Mouse (Mus musculus) intestine, embryonic 15.5 days (tissue): ENCODE measurements around the gene Slc3a1. TPM values are rescaled to one million over a fixed set of nuclear protein-coding genes. Genes with fewer than 3 reads are reported as not detected.
A peak's percentile ranks its signal among the peaks of the same experiment; 100 is the strongest.

Source experiments
- ATAC-seq: fragments of 200-750 bp; cut with Nextera tagmentation; 2 replicates; pipeline ENCODE4 v1.8.0; 2017; ENCODE audit warnings: moderate TSS enrichment, moderate library complexity
- H3K27ac ChIP-seq: fragments of 300-500 bp; sonication (generic); 2 replicates; pipeline ENCODE4 v1.5.1; 2015; ENCODE audit warnings: mild to moderate bottlenecking, inconsistent platforms
- H3K27me3 ChIP-seq: fragments of 300-500 bp; sonication (generic); replicated peaks from 2 replicates; pipeline ENCODE4 v1.6.1; 2015; ENCODE audit warnings: inconsistent platforms
- H3K36me3 ChIP-seq: fragments of 300-500 bp; sonication (generic); 2 replicates; pipeline ENCODE4 v1.6.1; 2015; ENCODE audit warnings: inconsistent platforms
- H3K4me1 ChIP-seq: fragments of 300-500 bp; sonication (generic); replicated peaks from 2 replicates; pipeline ENCODE4 v1.6.1; 2015; ENCODE audit warnings: inconsistent platforms
- H3K4me2 ChIP-seq: fragments of 300-500 bp; sonication (generic); replicated peaks from 2 replicates; pipeline ENCODE4 v1.6.1; 2015; ENCODE audit warnings: mild to moderate bottlenecking, inconsistent platforms
- H3K4me3 ChIP-seq: fragments of 300-500 bp; sonication (generic); replicated peaks from 2 replicates; pipeline ENCODE4 v1.5.1; 2015; ENCODE audit warnings: inconsistent platforms
- H3K9ac ChIP-seq: fragments of 300-500 bp; sonication (generic); 2 replicates; pipeline ENCODE4 v1.6.1; 2015; ENCODE audit warnings: inconsistent platforms
- H3K9me3 ChIP-seq: fragments of 300-500 bp; sonication (generic); 2 replicates; pipeline ENCODE4 v1.6.1; 2016; ENCODE audit warnings: inconsistent platforms
- WGBS: fragments of 180-500 bp; shearing (Covaris S2); methylation state at CpG from one replicate; pipeline ENCODE4 v1.1.7; 2015; 5-methylcytosine and 5-hydroxymethylcytosine counted together
- polyA plus RNA-seq: library from polyadenylated mRNA; unstranded; fragments of >200 nt; fragmentation: Nextera tagmentation; extraction: Ambion mirVana; gene quantifications from 2 replicates; pipeline ENCODE4 v1.2.1, GENCODE M21; 2015

The Slc3a1 gene
- polyA plus RNA-seq, 1 experiment from 2014 or later: 25.5 TPM

- peak; percentile 99 for ATAC-seq
- H3K4me2 ChIP-seq: peak within 1 kb of the TSS; percentile 69
- under 1% methylated on average over 63 of the region's 63 CpGs for WGBS
Observed at GRCm38 (mm10) chr17:85090120-85091099, 62.2 kb downstream of the Slc3a1 start, which contains the start of the genes Prepl and Camkmt. TSS of gene Prepl (minus strand) at chr17:85090241. TSS of gene Camkmt (plus strand) at chr17:85090552.

DNA sequence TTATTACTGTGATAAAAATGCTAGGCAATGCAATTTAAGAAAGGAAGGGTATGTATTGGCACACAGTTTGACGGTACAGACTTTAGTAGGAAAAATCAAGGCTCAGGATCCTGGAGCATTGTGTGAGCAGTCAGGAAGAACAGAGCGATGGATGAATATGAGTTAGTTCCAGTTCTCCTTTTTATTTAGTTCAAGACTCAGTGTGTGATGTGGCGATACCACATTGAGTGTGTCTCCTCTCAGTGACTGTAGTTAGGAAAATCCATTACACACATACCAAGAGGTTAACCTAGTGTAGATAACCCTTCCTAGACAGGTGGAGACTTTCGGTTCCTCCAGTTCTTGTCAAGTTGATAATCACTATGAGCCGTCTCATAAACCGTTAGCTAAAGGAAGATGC, 63.6 kb downstream of the Slc3a1 start:
- H3K4me3 ChIP-seq: no peak overlapping the region
- peaks cover 4% of the 10 kb centered on the region; the same call in 1 of the 2 replicates for H3K4me1 ChIP-seq
- no peak overlapping the region for H3K9ac ChIP-seq
- ATAC-seq: no peak
- H3K27me3 ChIP-seq: no peaks in the 10 kb centered on the region
- H3K9me3 ChIP-seq: no peaks in the 10 kb centered on the region
- peak overlapping the region; percentile 69 for H3K4me2 ChIP-seq
- 91% methylated on average over 6 of the region's 6 CpGs for WGBS
- no peak overlapping the region for H3K27ac ChIP-seq
- no peaks in the 10 kb centered on the region for H3K36me3 ChIP-seq

More at GRCm38 (mm10) chr17:85090120-85091099, 62.2 kb downstream of the Slc3a1 start, which contains the start of the genes Prepl and Camkmt:
- H3K9me3 ChIP-seq: no peaks in the 10 kb centered on the region
- H3K9ac ChIP-seq: peak within 1 kb of the TSS; percentile 87
- peak within 1 kb of the TSS; percentile 98 for H3K4me3 ChIP-seq
- peaks cover 4% of the 10 kb centered on the region; the same call in 1 of the 2 replicates for H3K4me1 ChIP-seq
- no peaks in the 10 kb centered on the region for H3K36me3 ChIP-seq
- no peaks in the 10 kb centered on the region for H3K27me3 ChIP-seq
- H3K27ac ChIP-seq: peak within 1 kb of the TSS; percentile 90

DNA sequence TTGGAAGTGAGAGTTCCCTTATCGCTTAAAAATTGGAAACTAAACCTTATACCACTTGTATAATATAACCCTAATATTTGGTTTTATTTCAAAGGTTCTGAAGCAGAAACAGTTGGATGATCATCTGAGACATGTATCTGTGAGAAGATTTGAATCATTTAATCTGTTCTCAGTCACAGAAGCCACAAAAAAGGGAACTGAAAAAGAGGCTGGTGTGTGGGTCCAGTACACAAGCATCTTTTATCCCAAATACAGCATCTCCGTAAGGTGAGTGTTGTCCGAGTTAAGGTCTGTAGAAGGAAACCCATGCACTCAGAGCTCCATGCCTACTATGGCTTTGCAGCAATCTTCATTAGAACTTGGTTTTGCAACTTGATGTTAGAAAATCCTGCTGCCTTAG, 68.2 kb downstream of the Slc3a1 start:
- ATAC-seq: no peak
- H3K4me2 ChIP-seq: no peak overlapping the region
- no peak overlapping the region for H3K27ac ChIP-seq
- no peaks in the 10 kb centered on the region for H3K27me3 ChIP-seq
- WGBS: 95% methylated on average over 3 of the region's 3 CpGs
- peaks cover 10% of the 10 kb centered on the region; the same call in 1 of the 2 replicates for H3K36me3 ChIP-seq
- H3K4me1 ChIP-seq: no peaks in the 10 kb centered on the region
- H3K9ac ChIP-seq: no peak overlapping the region
- H3K4me3 ChIP-seq: no peak overlapping the region
- H3K9me3 ChIP-seq: no peaks in the 10 kb centered on the region

DNA sequence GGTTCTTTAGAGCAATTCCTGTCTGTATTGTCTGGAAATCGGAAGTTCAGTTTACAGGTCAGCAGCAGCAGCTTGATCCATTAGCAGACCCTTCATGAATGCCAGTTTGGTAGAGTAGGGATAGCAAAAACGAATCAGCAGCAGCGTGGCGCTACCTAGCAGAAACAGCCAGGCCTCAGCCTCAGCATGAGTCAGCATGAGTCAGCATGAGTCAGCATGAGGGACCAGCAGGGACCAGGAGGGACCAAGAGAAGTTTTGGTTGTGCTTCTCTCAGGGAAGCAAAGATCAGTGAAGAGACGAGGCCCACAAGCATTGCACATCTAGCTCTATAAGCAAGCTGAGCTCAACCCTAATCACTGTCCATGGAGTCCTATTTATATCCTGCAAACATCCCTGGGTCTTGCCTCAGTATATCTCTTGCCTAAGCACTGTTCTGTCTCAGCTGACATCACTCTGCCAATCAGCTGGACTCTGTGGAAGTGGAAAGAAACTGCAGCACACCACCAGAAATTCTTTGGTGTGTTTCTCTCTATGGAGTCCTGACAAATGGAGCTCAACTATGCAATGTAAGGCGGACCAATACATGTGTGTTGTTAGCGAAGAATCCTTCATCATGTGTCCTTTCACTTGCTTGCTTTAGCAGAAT, 70.6 kb downstream of the Slc3a1 start:
- Histone ChIP-seq H3K4me1 (no peaks in the 10 kb centered on the region), H3K36me3 (peaks cover 10% of the 10 kb centered on the region; the same call in 1 of the 2 replicates), H3K9me3 (no peaks in the 10 kb centered on the region), H3K4me2 (no peak overlapping the region), H3K9ac (no peak overlapping the region), H3K27me3 (no peaks in the 10 kb centered on the region), H3K4me3 (no peak overlapping the region), H3K27ac (no peak overlapping the region)
- 92% methylated on average over 7 of the region's 7 CpGs for WGBS
- ATAC-seq: no peak

- H3K4me2 ChIP-seq: no peak overlapping the region
- H3K4me1 ChIP-seq: no peaks in the 10 kb centered on the region
- 85% methylated on average over 3 of the region's 3 CpGs for WGBS
- H3K36me3 ChIP-seq: peaks cover 10% of the 10 kb centered on the region; the same call in 1 of the 2 replicates
- H3K9me3 ChIP-seq: no peaks in the 10 kb centered on the region
- H3K27ac ChIP-seq: no peak overlapping the region
- no peak for ATAC-seq
- no peak overlapping the region for H3K9ac ChIP-seq
- H3K4me3 ChIP-seq: no peak overlapping the region
- H3K27me3 ChIP-seq: no peaks in the 10 kb centered on the region
Observed at GRCm38 (mm10) chr17:85100232-85100631, 72.1 kb downstream of the Slc3a1 start.

DNA sequence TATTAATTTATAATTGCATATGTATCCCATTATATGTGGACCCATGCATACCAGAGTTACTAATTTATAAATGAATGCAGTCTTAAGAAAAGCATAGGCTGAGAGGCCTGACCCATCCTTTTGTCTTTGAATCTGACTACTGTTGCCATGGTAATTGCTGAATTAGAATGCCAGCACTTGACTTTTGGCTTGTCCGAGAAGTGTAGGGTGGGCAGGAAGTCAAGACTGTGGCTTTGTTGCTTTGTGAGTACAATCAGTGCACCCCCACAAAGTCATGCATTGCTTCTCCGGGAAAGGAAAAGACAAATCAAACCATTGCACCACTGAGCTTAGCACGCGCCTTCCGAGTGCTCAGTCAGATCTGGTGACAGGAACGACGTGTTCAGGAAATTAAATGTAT, 73.6 kb downstream of the Slc3a1 start:
- H3K4me3 ChIP-seq: no peak overlapping the region
- WGBS: 81% methylated on average over 7 of the region's 7 CpGs
- no peak overlapping the region for H3K27ac ChIP-seq
- H3K27me3 ChIP-seq: no peaks in the 10 kb centered on the region
- H3K9me3 ChIP-seq: no peaks in the 10 kb centered on the region
- no peak for ATAC-seq
- no peak overlapping the region for H3K9ac ChIP-seq
- H3K4me1 ChIP-seq: no peaks in the 10 kb centered on the region
- H3K36me3 ChIP-seq: peaks cover 10% of the 10 kb centered on the region; the same call in 1 of the 2 replicates
- H3K4me2 ChIP-seq: no peak overlapping the region

DNA sequence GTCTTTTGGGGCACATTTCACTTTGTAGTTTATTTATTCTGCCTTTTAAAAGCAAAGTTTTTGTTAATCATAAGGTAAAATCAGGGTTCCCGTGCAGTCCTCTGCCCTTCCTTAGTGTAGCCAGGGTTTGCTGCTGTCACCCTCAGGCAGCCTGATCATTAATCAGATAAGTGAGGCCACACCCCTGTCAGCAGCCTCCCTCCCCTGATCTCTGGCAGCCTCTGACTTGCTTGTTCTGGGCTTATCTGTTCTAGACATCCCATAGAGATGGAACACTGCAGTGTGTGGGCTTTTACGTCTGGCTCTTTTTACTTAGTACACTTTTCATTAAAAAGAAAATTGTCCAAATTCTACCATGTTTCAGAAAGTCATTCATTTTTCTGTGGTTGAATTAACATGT, 75.1 kb downstream of the Slc3a1 start:
- no peaks in the 10 kb centered on the region for H3K9me3 ChIP-seq
- H3K36me3 ChIP-seq: peaks cover 3% of the 10 kb centered on the region; the same call in 1 of the 2 replicates
- H3K4me3 ChIP-seq: no peak overlapping the region
- 33% methylated on average over 2 of the region's 2 CpGs for WGBS
- H3K9ac ChIP-seq: no peak overlapping the region
- ATAC-seq: no peak
- no peaks in the 10 kb centered on the region for H3K4me1 ChIP-seq
- no peak overlapping the region for H3K4me2 ChIP-seq
- H3K27me3 ChIP-seq: no peaks in the 10 kb centered on the region
- no peak overlapping the region for H3K27ac ChIP-seq

GRCm38 (mm10) chr17:85110640-85111039, 82.5 kb downstream of the Slc3a1 start:
- H3K27me3 ChIP-seq: no peaks in the 10 kb centered on the region
- no peaks in the 10 kb centered on the region for H3K4me1 ChIP-seq
- ATAC-seq: 0 out of 2 replicates have a peak, but pooled peaks have one; percentile 23
- no peak overlapping the region for H3K4me2 ChIP-seq
- 97% methylated on average over 1 of the region's 1 CpGs for WGBS
- no peak overlapping the region for H3K4me3 ChIP-seq
- H3K36me3 ChIP-seq: no peaks in the 10 kb centered on the region
- no peaks in the 10 kb centered on the region for H3K9me3 ChIP-seq
- H3K9ac ChIP-seq: no peak overlapping the region
- H3K27ac ChIP-seq: no peak overlapping the region

GRCm38 (mm10) chr17:85113441-85113840, 85.3 kb downstream of the Slc3a1 start:
- no peak overlapping the region for H3K27ac ChIP-seq
- H3K9ac ChIP-seq: no peak overlapping the region
- H3K4me1 ChIP-seq: no peaks in the 10 kb centered on the region
- H3K27me3 ChIP-seq: no peaks in the 10 kb centered on the region
- H3K4me2 ChIP-seq: no peak overlapping the region
- no peaks in the 10 kb centered on the region for H3K9me3 ChIP-seq
- ATAC-seq: no peak
- no peaks in the 10 kb centered on the region for H3K36me3 ChIP-seq
- WGBS: 80% methylated on average over 8 of the region's 8 CpGs
- H3K4me3 ChIP-seq: no peak overlapping the region

Other genes starting within 250 kb of the Slc3a1 start
- gene Lrpprc, start 237.6 kb upstream of the Slc3a1 start, polyA plus RNA-seq: 56.7 and 57.0 TPM in 2 replicates
- gene Ppm1b, start 71.6 kb upstream of the Slc3a1 start, polyA plus RNA-seq: 94.5 and 96.6 TPM in 2 replicates
- gene Prepl, start 61.9 kb downstream of the Slc3a1 start, polyA plus RNA-seq: 26.1 and 26.6 TPM in 2 replicates
- 14.8 and 17.4 TPM in 2 replicates for gene Camkmt, start 62.2 kb downstream of the Slc3a1 start, polyA plus RNA-seq